Mouse (Mus musculus) liver, embryonic 16.5 days (tissue): ENCODE measurements around the gene Atat1. TPM values are rescaled to one million over a fixed set of nuclear protein-coding genes. Genes with fewer than 3 reads are reported as not detected.
"Not testable (repeated sequence)": the region's sequence is repeated elsewhere in the genome, so short reads cannot be mapped to it uniquely, and the experiment has no call there.

Experiments used
- ATAC-seq: fragments of 200-750 bp; cut with Nextera tagmentation; 2 replicates; pipeline ENCODE4 v1.8.0; 2017; ENCODE audit warnings: low read depth, mild to moderate bottlenecking, moderate number of reproducible peaks, moderate library complexity
- H3K27ac ChIP-seq: fragments of 300-500 bp; sonication (generic); 2 replicates; pipeline ENCODE4 v1.5.1; 2014; ENCODE audit warnings: mild to moderate bottlenecking, low read length
- H3K27me3 ChIP-seq: fragments of 300-500 bp; sonication (generic); 2 replicates; pipeline ENCODE4 v1.6.1; 2014; ENCODE audit warnings: low read depth, low read length, mixed read lengths; ENCODE audit not compliant: control insufficient read depth, insufficient read depth
- H3K36me3 ChIP-seq: fragments of 300-500 bp; sonication (generic); 2 replicates; pipeline ENCODE4 v1.6.1; 2014; ENCODE audit warnings: mild to moderate bottlenecking; ENCODE audit not compliant: control insufficient read depth, insufficient read depth
- H3K4me1 ChIP-seq: fragments of 300-500 bp; sonication (generic); 2 replicates; pipeline ENCODE4 v1.6.1; 2014; ENCODE audit warnings: low read depth, low read length, mixed read lengths; ENCODE audit not compliant: control insufficient read depth
- H3K4me2 ChIP-seq: fragments of 300-500 bp; sonication (generic); 2 replicates; pipeline ENCODE4 v1.6.1; 2014; ENCODE audit warnings: low read depth, low read length, mixed read lengths
- H3K4me3 ChIP-seq: fragments of 300-500 bp; sonication (generic); 2 replicates; pipeline ENCODE4 v1.5.1; 2014; ENCODE audit warnings: low read depth, mild to moderate bottlenecking, low read length
- H3K9ac ChIP-seq: fragments of 300-500 bp; sonication (generic); 2 replicates; pipeline ENCODE4 v1.6.1; 2014; ENCODE audit warnings: low read depth, low read length
- H3K9me3 ChIP-seq: fragments of 300-500 bp; sonication (generic); replicated peaks from 2 replicates; pipeline ENCODE4 v1.6.1; 2016; ENCODE audit warnings: low read length; ENCODE audit not compliant: control insufficient read depth
- WGBS: fragments of 180-500 bp; shearing (Covaris S2); extraction: QIAGEN DNeasy Blood & Tissue Kit; methylation state at CpG from one replicate; pipeline ENCODE4 v1.1.7; 2014; ENCODE audit not compliant: insufficient replicate concordance; 5-methylcytosine and 5-hydroxymethylcytosine counted together
- polyA plus RNA-seq: library from polyadenylated mRNA; unstranded; fragments of >200 nt; fragmentation: Nextera tagmentation; extraction: Ambion mirVana; gene quantifications from 2 replicates; pipeline ENCODE4 v1.2.1, GENCODE M21; 2015

The Atat1 gene
- polyA plus RNA-seq = 7.4 and 7.7 TPM in 2 replicates

DNA sequence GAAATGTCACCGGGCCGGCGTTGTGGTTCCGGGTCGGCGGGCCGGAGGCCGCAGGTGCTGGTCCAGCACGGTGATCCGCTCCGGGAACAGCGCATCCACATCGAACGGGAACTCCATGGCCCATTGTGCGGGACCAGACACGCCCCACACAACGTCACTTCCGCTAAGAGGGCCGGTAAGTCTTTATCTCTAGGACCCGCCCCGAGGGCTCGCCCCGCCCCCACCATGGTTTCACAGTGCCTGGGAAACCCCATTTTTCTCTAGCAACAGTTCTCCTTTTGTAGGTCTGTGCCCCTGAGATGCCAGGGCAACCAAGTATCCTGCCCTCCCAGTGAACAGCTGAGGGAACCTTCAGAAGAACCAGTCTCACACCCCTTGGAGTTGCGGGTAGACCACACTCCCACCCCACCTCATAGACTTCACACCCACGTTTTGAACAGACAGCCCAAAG, at the start of gene Atat1:
Atat1 (minus strand) TSS at position 157 of the 451 bp plus-strand sequence.
- Histone ChIP-seq H3K4me1 (peaks cover 24% of the 10 kb centered on the region), H3K4me3 (peak within 1 kb of the TSS; percentile 75), H3K4me2 (peak within 1 kb of the TSS; percentile 90), H3K9ac (peak within 1 kb of the TSS; percentile 66), H3K9me3 (no peaks in the 10 kb centered on the region), H3K27me3 (no peaks in the 10 kb centered on the region), H3K27ac (peak within 1 kb of the TSS; percentile 83), H3K36me3 (peaks cover 16% of the 10 kb centered on the region)
- peak; percentile 89 for ATAC-seq
- 2% methylated on average over 25 of the region's 25 CpGs for WGBS

DNA sequence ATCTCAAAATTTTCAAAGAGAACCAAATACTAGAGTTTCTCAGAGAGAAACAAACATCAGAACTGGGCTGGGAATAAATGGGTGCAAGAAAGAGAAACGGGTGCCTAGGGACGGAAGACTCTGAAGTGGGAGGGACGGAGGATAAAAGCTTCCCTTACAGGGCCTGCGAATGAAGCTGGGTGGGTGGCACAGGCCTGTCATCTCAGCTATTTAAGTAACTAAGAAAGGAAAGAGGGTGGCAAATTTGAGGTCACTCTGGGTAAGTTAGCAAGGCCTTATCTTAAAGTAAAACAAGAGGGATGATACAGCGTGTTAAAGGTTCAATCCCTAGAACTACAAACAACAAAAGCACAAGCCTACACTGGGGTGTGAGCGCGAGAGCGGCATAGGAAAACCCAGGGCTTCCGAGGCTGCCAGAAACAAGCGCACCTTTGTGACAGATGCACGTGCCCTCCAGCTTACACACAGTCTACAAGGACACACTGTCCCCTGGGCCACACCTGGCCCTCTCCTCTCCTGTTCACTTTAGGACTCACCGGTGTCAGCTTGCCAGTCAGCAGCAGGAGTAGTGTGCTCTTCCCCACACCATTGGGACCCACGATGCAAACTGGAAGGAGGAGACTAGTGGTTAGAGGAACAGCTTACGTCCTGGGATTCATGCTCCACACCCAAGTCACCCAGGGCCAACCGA, 48.8 kb upstream of the Atat1 start:
- Histone ChIP-seq H3K4me2 (no peak overlapping the region), H3K4me3 (no peak overlapping the region), H3K27ac (no peak overlapping the region), H3K9ac (no peak overlapping the region), H3K36me3 (peaks cover 71% of the 10 kb centered on the region), H3K27me3 (no peaks in the 10 kb centered on the region), H3K9me3 (no peaks in the 10 kb centered on the region), H3K4me1 (no peaks in the 10 kb centered on the region)
- ATAC-seq = no peak
- WGBS = 90% methylated on average over 15 of the region's 15 CpGs

DNA sequence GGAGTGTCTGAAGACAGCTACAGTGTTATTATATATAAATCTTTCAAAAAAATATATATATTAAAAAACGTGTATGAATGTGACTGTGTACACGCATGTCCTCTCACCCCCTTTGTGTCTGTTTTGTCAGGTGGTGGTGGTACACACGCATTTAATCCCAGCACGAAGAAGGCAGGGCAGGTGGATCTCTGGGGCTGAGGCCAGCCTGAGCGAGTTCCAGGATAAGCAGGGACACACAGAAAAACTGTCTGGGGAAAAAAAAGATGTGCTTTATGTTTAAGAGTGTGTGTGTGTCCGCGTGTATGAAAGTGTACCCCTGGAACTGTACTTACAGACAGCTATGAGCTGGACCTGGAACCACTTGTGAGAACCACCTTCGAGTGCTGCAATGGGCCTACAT, 44.8 kb upstream of the Atat1 start:
- no peak for ATAC-seq
- WGBS = 72% methylated on average over 8 of the region's 8 CpGs
- H3K36me3 ChIP-seq = peaks cover 34% of the 10 kb centered on the region
- no peaks in the 10 kb centered on the region for H3K27me3 ChIP-seq
- no peaks in the 10 kb centered on the region for H3K9me3 ChIP-seq
- no peak overlapping the region for H3K9ac ChIP-seq
- no peak overlapping the region for H3K4me3 ChIP-seq
- no peaks in the 10 kb centered on the region for H3K4me1 ChIP-seq
- no peak overlapping the region for H3K4me2 ChIP-seq
- H3K27ac ChIP-seq = no peak overlapping the region

DNA sequence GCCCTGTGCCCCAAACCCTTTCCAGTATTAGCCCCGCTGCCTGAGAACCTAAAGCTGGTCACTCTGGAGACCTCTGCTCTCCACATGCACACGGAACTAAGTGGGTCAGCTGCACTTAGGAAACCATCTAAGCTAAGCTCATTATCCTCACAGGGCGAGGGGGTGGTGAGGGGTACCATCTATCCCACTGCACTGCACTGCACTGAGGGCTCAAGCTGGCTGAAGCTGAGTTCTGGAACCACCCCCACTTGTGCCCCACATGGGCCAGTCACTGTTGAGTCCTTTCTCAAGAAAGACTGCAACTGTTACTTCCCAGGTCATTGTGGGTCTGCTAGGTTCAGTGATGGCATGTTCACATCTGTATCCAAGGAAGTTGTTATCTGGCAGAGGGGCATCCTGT, 42.7 kb upstream of the Atat1 start:
- whole genome bisulfite sequencing = 53% methylated on average over 2 of the region's 3 CpGs
- H3K27me3 ChIP-seq, H3K27ac ChIP-seq, H3K9ac ChIP-seq, ATAC-seq, H3K9me3 ChIP-seq, H3K4me3 ChIP-seq, H3K4me2 ChIP-seq, H3K4me1 ChIP-seq: not testable (repeated sequence)
- peaks cover 13% of the 10 kb centered on the region for H3K36me3 ChIP-seq

DNA sequence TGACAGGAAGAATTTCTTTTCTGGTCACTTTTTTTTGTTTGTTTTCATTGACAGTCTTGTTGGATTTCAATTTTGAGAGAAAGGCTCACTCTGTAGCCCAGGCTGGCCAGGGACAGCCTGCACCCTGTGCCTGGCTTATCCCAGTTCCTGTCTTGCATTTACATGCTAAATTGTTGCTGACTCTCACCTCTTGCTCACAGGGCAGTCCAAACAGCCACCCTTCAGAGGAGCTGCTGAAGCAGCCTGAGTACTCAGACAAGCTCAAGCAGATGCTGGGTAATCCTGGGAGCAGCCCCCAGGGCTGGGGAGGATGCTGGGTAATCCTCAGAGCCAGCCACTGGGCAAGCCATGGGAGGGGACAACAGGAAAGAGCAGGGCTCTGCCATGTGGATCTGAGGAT, 41.1 kb upstream of the Atat1 start:
- H3K9me3 ChIP-seq, H3K27ac ChIP-seq, H3K4me1 ChIP-seq, H3K4me3 ChIP-seq, H3K4me2 ChIP-seq, H3K9ac ChIP-seq, H3K36me3 ChIP-seq, H3K27me3 ChIP-seq, ATAC-seq: not testable (repeated sequence)

- no peaks in the 10 kb centered on the region for H3K4me1 ChIP-seq
- 53% methylated on average over 1 of the region's 1 CpGs for WGBS
- H3K9me3 ChIP-seq = no peaks in the 10 kb centered on the region
- no peaks in the 10 kb centered on the region for H3K36me3 ChIP-seq
- H3K4me2 ChIP-seq = no peak overlapping the region
- no peak overlapping the region for H3K9ac ChIP-seq
- no peaks in the 10 kb centered on the region for H3K27me3 ChIP-seq
- no peak overlapping the region for H3K4me3 ChIP-seq
- no peak overlapping the region for H3K27ac ChIP-seq
- ATAC-seq = no peak
These were observed 30.1 kb upstream of the Atat1 start for GRCm38 (mm10) chr17:35939941-35940340.

GRCm38 (mm10) chr17:35939108-35939507, 29.2 kb upstream of the Atat1 start:
- Histone ChIP-seq H3K4me3 (no peak overlapping the region), H3K4me1 (no peaks in the 10 kb centered on the region), H3K27me3 (no peaks in the 10 kb centered on the region), H3K9ac (no peak overlapping the region), H3K27ac (no peak overlapping the region), H3K9me3 (no peaks in the 10 kb centered on the region), H3K36me3 (no peaks in the 10 kb centered on the region), H3K4me2 (no peak overlapping the region)
- WGBS = 52% methylated on average over 2 of the region's 2 CpGs
- ATAC-seq = no peak

- Histone ChIP-seq H3K4me3 (no peak overlapping the region), H3K4me1 (no peaks in the 10 kb centered on the region), H3K9me3 (no peaks in the 10 kb centered on the region), H3K27me3 (no peaks in the 10 kb centered on the region), H3K27ac (no peak overlapping the region), H3K36me3 (no peaks in the 10 kb centered on the region), H3K4me2 (no peak overlapping the region), H3K9ac (no peak overlapping the region)
- 13% methylated on average over 2 of the region's 2 CpGs for WGBS
- 0 out of 2 replicates have a peak, but pooled peaks have one; percentile 37 for ATAC-seq
These were observed 27.9 kb upstream of the Atat1 start for GRCm38 (mm10) chr17:35937700-35938348.

DNA sequence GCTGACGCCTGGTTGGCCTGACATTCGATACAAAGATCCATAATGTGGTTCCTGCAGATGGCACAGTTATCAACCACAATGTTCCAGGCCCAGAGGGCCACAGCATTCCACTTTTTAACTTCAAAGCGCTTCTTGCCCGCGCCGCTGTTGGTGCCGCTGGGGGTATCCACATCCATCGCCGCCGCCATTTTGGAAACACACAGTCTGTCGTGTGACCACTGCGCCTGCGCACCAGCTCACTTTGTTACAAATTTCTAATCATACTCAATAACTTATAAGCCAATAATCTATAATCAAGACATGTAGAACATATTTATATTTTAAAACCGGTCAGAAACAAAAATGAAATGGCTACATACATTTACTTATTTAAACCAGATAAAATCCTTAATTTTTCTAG, 25.9 kb upstream of the Atat1 start:
- H3K4me3 ChIP-seq, H3K9ac ChIP-seq, H3K27me3 ChIP-seq, H3K4me2 ChIP-seq, ATAC-seq, H3K4me1 ChIP-seq, H3K27ac ChIP-seq, H3K9me3 ChIP-seq, H3K36me3 ChIP-seq: not testable (repeated sequence)
- 80% methylated on average over 14 of the region's 14 CpGs for WGBS
